Mouse (Mus musculus) layer of hippocampus, adult 18-20 months (tissue): ENCODE measurements at regions not wholly inside any gene's neighbourhood (a gene's known extent, or its start where the extent isn't known, plus 50 kb on each side); places are given as distances from the start of the nearest gene placed in this dataset.

Source experiments
- DNase-seq, 2 experiments: peaks; one replicate each; pipeline ENCODE4 v3.0.0; 2022; ENCODE audit warnings: low spot score in 2 of 2

DNA sequence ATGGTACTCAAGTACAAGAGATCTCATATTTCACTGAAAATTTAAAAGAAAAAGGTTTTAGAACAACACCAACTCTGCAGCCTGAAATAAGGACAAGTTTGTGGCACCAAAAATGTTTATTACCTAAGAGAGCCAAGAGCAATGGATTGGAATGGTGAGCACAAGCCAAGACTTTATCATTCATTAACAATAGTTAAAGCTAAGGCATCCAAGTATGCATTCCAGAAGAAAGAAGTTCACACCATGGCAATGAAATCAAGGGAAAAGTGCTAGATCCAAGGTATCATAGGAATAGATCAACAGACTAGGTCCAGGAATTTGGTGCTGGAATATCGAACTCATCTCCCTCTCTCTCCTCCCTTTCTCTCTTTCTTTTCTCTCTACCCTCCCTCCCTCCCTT, 63.8 kb upstream of the P3h2 start:
- DNase-seq: no peak

- no peak for DNase-seq
Observed at GRCm38 (mm10) chr16:26168216-26168615, 62.6 kb upstream of the P3h2 start.

GRCm38 (mm10) chr16:26164066-26164465, 58.5 kb upstream of the P3h2 start:
- DNase-seq: no peak

- DNase-seq: no peak
Observed at GRCm38 (mm10) chr16:26163401-26163800, 57.8 kb upstream of the P3h2 start.

DNA sequence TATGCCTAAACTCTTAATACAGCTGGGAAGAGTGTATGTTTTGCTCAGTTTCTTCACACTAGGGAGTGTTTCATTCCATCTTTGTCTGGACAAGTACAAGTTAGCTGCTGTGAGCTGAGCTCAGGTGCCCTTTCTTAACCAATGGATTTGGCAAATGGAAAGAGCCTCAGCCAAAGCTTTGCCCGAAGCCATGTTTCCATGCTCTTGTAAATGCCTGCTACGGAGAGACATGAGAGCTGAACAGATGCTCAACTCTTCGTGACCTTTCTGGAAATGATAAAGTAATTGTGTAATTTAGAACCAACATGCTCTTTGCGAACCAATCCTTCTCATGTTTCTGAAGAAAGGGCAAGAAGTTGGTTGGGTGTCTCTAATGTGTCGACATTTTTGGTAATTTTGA, 52.0 kb upstream of the P3h2 start:
- DNase-seq: no peak
